Mouse (Mus musculus) fibroblast of lung, adult 2 months (primary cell): ENCODE data around the gene Oaf.

Source experiments
- DNase-seq: peaks from one replicate; pipeline ENCODE4 v3.0.0-alpha.2; 2011; ENCODE audit warnings: low read depth

Oaf gene

DNA sequence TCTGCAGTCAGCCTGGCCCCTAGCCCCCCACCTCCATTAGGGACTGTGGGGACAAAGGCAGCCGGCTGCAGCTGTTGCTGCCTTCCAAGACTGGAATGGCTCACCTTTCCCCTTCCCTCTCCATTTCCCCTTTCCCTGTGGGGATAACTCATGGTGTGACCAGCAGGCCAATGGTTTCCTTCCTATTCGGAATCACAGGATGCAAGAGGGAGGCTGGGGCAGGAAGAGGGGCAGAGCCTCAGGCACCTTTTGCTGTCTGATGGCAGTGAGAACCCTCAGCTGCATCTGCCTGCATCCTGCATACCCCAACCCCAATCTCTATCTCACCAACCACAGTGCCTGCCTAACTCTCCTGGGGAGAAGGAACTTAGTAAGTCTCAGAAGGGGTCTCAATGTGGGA is 14.2 kb downstream of the Oaf start:
- no peak for DNase-seq

DNA sequence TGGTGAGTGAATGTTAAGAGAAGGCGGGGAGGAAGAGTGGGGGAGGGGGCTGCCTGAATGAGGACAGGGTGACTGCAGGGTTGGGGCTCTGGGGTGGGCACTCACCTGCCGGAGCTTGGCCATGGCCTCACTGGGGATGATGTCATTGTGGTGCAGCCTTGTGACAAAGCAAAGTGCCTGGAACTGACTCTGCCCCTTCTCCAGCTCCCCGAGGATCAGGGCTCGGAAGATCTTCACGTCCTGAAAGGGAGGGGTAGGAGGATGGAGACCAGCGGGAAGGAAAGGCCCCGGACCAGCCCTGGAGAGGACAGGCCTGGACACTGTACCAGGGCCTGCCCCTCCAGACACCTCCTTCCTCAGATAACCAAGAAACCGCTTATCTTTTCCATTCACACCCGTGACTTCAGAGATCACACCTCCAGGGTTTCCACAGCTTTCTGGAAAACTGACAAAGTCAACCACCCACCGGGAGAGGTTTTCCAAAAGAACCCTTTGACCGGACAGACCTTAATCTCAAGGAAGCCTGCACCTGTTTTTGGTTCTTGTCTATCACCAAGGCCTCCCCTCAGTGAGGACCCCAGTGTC is 14.8 kb downstream of the Oaf start:
- no peak for DNase-seq

DNA sequence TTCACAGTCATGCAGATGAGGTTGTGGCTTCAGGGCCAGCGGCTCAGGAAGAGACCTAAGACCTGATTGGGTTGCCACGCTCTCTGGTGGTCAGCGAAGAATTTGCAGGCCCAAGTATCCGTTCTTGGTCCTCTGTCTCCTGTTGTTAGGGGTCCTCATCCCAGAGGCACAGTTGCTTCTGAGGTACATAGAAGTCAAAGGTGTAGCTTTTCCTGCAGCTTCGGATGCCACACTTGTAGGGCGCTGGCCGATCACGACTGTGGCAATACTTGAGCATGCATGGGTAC is 17.3 kb downstream of the Oaf start:
- DNase-seq = no peak

DNA sequence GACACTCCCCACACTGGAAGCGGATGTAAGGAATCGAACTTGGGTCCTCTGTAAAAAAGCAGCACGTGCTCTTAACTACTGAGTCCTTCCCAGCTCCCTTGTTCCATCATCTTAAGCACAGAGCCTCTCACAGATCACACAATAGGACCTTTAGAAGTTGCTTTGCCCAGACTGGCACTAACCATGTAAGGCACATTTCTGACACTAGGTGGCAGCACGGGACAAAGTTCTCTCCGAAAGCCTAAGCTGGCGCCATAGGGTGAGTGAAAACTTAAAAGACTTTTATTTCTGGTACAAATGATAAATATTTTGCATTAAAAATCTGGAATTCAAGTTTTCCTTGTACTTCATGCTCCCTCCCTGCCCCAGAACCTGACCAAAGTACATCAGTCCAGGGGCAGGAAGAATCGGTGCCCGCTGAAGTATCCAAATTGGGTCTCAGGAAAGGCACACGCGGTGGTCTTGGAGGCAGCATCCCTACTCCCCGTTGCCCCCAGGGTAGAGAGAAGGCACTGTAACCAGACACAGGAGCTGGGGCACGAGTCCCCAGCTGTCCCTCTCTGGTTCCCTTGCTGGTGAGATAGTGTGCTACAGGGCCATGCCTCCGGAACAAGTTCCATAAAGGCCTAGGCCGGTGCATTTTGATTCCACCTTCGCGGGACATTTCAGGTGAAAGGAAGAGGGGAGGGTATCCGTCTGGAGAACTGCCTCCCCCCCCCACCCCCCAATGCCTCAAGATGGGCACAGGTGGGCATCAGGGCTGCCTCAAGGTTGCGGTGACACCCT is 17.9 kb downstream of the Oaf start:
- DNase-seq = peak; percentile 69

GRCm38 (mm10) chr9:43210771-43211450 is 28.8 kb downstream of the Oaf start:
- DNase-seq = no peak

DNA sequence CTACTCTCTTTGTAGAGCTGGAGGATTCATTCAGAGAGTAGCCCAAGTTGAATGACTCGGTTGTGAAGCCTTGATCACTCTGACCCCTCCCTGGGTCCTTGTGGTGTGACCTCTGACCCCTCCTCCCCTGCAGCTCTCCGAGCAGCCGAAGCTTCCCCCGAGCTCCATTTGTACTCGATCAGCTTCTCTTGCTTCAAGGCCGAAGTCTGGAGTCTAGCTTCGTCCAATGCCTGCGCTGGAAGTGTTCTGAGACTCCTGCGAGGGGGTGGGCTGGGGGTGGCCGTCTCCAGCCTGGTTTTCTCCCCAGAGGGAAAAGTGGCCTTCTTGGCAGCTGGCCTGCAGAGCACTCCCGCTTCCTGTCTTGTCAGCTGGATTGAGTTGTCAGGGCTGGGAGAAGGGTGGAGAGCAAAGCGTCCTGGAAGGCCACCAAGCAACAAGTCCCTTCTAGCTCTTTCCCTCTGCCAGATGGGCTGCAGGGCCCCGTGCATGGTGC is 29.5 kb downstream of the Oaf start, which contains the start of gene Pou2f3:
TSS of gene Pou2f3 (minus strand) at position 180 of the 493 bp plus-strand sequence.
- DNase-seq = no peak

DNA sequence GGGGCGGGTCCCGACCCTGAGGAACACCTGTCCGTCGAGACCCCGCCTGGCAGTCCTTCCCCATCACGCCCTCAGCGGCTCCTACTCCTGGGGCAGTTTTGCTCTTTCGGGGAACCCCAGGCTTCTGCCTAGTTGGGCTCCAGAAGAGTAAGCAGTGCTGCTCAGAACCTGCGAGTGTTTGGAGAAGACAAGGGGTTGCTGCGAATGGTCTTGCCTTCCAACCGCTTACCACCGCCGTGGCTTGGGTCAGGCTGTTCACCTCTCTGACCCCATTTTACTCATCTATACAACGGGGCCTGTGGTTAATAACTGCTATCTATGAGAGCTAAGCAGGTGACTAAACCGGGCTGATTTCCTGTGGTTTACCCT is 33.7 kb downstream of the Oaf start:
- DNase-seq = no peak

- no peak for DNase-seq
Measured at GRCm38 (mm10) chr9:43205343-43206021, 34.2 kb downstream of the Oaf start.

GRCm38 (mm10) chr9:43200212-43200611 is 39.5 kb downstream of the Oaf start:
- no peak for DNase-seq

DNA sequence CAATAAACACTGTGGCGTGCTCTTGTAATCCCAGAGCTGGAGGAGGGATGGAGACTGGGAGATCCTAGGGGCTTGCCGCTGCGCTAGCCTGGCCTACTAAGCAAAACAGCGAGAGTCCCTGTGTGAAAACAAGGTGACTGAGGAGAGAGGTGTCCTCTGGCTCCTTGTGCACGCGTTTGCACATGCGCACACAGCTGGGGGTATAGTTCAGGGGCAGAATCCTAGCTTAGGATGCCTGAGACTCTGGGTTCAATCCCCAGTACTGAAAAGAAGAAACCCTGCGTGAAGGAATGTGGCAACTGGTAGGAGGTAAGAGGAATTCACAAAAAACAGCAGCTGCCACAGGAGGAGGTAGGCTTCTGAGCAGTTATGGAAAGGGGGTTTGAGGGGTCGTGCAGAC is 45.7 kb downstream of the Oaf start:
- DNase-seq = no peak

DNA sequence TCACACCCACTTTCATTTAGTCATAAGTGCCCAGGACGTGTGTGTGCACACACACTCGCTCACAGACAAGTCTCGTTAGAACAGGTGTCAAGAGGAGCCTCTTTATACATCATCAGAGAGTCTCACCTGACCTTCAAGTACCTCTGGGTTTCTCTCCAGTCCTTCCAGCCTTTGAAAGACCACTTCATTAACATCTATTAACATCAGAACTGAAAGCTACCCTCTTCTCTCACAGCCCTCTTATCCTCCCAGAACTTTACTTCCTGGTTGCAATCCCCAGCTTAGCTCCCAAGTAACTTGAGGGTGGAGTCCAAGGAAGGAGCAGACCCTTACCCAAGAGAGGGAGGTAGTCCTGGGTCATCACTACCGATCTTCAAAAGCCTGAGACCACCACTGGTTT is 48.1 kb downstream of the Oaf start:
- no peak for DNase-seq

GRCm38 (mm10) chr9:43189021-43189356 is 50.7 kb downstream of the Oaf start:
- no peak for DNase-seq

DNA sequence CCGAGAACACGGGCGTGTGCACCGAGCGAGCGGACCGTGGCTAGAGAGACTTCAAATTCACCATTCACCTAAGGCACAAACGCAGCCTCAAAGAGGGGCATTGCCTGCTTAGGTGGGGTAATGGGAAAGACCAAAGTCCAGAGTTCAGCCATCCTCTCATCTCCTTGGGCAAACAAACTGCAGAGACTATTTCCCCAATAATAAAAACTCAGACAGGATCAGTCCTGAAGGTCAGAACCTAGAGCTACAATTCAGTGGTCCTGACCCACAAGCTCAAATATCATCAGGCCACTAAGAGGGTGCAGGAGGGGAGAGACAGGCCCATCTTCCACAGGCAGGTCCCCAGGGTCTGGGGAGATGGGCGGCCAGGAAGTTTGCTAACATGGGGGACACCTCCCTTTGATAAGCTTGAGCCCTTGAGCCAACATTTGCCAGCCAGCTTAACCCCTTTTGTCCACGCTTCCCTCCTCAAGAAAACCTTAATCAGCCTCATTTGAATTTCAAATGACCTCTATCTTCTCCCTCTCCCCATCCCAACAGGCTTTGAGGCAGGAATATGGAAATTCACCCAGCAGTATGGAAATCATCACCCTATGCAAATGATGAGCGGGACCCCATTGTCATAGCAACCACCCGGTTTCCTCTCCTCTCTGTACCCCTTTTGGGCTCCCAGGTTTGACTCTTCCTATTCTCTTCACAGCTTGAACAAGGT is 51.2 kb downstream of the Oaf start:
- no peak for DNase-seq

DNA sequence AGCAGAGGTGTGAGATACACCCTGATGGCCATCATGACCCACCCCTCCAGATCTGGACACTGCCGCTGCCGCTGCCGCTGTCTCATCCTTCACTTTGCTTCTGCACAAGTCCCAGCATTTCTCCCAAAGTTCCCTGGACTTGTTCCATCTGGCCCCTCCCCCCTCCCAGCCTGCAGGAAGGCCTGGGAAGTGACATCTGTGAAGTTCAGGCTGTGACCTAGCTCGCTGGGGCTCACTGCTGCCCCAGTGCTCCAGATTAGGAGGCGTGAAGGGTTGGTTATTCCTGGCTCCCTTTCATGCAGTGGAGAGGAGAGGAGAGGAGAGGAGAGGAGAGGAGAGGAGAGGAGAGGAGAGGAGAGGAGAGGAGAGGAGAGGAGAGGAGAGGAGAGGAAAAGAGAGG is 60.1 kb downstream of the Oaf start:
- DNase-seq = no peak

GRCm38 (mm10) chr9:43178172-43178571 is 61.5 kb downstream of the Oaf start:
- DNase-seq = no peak
